Mouse (Mus musculus) left cerebral cortex, postnatal 4 days (tissue): Measurements from ENCODE around the gene Slc2a2. TPM values are rescaled to one million over a fixed set of nuclear protein-coding genes. Genes with fewer than 3 reads are reported as not detected.
"Not testable (repeated sequence)": the region's sequence is repeated elsewhere in the genome, so short reads cannot be mapped to it uniquely, and the experiment has no call there.

ENCODE experiments used
- DNase-seq: peaks from one replicate; pipeline ENCODE4 v3.0.0-alpha.2; 2022
- intact Hi-C: fragments of 180-260 bp; cut with DNase I; formaldehyde crosslinking; loops from one replicate; pipeline ENCODE4 v1.15.1; 2025
- total RNA-seq, 2 experiments: library from RNA; stranded (reverse); gene quantifications; 2 replicates each; pipeline ENCODE4 v1.2.3; 2021

Slc2a2 gene
- total RNA-seq, 2 experiments from 2014 or later = not detected

DNA sequence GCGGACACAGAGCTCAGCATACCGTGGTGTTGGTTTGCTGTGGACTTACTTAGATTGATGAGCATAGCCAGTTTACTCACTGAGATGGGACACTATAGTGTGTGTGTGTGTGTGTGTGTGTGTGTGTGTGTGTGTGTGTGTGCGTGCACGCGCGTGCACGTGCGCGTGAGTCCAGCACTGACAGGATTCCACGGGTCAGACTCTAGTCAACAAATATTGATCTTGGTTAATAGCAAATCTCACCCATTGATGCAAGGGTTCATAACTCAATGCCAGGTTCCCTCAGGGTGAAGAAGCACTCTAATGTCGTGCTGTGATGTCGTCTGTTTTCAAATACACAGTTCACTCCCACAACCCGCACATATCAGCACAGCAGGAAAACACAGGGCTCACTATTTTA, 27.5 kb downstream of the Slc2a2 start:
- intact Hi-C loops = no loop called here

DNA sequence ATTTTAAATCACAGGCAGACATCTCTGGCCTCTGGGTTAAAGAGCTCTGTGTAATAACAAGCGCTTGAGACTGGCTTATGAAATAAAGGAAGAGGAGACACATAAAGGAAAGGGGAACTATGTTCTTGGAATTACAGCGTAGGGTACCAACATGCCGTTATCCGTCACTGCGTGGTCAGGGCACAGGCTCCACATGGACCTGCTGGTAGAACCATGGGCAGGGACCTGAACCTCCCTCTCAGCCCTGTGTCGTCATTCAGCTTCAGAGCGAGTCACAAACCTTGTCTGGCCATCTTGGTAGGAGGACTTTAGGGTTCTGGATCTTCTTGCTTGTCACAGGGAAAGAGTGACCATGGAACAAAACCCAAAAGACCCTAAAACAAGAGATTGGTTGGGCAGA, 28.7 kb downstream of the Slc2a2 start:
- no peak for DNase-seq
- intact Hi-C loops = no loop called here

More for the DNA sequence above, 27.5 kb downstream of the Slc2a2 start:
- no peak for DNase-seq

DNA sequence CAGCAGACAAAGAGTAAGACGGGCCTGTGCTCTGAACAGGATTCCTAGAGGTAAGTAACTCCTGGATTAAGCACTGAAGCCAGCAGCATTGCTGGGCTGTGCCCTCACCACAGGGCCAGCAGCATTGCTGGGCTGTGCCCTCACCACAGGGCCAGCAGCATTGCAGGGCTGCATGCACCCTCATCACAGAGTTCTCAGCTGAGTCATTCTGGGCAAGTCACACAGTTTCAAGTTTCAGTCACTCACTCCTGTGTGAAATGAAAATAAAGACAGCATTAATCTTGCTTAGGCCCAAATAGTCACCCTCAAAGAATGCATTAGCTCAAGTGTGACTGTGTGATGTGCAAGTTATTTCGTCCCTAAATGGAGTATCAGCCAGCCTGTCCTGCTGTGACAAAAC, 37.0 kb downstream of the Slc2a2 start:
- intact Hi-C loops = no loop called here
- DNase-seq = no peak

DNA sequence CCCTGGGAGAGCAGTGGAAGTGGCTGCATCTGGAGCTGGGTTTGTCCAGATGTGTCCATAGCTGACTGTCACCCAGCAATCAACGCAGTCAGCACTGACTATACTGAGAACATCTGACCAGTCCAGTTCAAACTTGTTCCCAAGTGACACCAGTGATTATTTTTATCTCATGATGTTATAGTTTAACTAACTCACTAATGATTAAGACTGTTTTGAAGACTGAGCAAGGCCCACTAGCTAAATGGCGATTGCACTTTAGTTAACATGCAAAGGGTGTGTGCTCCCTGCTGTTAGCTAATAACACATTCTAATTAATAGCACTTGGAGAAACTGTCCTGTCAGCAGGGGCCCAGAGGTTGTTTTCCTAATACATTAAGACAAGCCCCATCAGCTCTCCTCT, 39.3 kb downstream of the Slc2a2 start:
- intact Hi-C loops = no loop called here
- no peak for DNase-seq

DNA sequence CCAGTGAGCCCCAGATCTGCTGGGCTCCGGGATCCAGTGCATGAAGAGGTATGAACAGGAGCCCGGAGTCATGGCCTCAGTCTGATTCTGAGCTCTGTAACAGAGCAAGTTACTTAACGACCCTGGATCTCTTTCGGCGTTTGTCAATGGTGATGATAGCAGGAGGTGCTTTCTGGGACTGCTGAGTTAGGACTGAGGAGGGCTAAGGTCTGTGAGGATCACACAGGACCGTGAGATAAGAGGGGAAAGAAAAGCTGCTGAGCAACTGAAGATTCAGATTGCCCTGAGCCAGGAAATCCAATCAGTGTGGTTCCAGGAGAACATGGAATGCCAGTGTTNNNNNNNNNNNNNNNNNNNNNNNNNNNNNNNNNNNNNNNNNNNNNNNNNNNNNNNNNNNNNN, 42.6 kb downstream of the Slc2a2 start:
- intact Hi-C loops = loop anchor here (10.0 kb wide), 1 partner anchor 756 kb away; no protein-coding TSS in a partner anchor
- no peak for DNase-seq

DNA sequence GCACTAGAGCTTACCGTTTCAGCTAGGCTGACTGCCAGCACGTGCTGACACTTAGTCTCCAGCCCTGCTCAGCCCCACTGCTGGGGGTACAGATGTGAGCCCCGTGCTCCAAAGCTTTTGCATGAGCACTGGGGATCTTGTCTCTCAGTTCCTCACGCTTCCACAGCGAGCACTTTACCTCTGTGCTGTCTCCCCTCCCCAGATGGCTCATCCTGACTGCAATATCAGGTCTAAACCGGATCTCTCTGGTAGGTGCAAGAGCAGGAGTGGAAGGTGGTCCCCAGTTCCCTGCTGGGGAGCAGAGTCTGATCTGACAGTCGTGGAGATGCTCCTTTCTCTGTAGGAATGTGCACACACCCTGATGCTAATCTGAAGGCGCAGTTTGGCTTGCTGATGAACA, 45.5 kb downstream of the Slc2a2 start:
- DNase-seq = no peak
- intact Hi-C loops = loop anchor here (10.0 kb wide), 1 partner anchor 758 kb away; no protein-coding TSS in a partner anchor

DNA sequence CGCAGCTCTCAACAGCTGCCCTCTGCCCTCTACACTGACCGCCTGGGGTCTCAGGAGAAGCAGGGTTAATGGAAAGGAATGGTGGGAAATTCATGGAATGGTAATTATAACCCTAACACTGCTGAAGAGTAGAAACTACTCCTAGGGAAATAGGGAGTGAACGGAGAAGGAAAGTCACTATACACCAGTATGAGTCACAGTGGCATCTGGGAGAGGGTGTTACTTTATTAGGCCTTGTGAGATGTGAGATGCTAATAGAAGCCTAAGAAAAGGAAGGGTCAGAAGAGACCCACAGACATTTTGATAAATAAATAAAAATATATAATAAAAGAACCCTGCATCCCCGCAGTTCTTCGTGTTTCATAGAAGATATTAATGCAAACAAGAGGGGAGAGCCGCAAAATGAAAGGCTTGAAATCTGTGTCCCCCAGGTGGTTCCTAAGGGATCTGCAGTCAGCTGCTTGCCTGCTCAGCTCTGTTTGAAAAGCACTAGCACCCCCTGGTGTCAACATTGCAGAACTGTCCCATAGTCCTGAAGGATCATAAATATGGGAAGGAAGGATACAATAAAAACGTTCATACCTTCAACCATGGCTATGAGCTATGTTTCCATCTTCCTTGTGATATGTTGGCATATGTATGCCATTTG, 48.3 kb downstream of the Slc2a2 start:
- peak; percentile 78 for DNase-seq
- intact Hi-C loops = loop anchor here (2.0 to 10.0 kb wide), 2 partner anchors 581 to 761 kb away; no protein-coding TSS in a partner anchor

DNA sequence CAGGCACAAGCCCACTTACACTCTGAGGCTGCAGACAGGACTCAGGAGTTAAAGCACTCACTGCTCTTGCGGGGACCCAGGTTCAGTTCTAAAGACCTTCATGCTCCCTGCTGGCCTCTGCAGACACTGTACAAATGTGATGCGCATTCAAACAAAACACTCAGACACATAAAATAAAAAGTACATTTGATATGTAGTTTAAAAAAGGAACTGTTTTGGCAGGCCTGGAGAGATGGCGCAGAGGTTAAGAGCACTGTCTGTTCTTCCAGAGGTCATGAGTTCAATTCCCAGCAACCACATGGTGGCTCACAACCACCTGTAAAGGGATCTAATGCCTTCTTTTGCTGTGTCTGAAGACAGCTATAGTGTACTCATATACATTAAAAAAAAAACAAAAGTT, 50.4 kb downstream of the Slc2a2 start:
- intact Hi-C loops = loop anchor here (10.0 kb wide), 1 partner anchor 763 kb away; no protein-coding TSS in a partner anchor
- DNase-seq = no peak

DNA sequence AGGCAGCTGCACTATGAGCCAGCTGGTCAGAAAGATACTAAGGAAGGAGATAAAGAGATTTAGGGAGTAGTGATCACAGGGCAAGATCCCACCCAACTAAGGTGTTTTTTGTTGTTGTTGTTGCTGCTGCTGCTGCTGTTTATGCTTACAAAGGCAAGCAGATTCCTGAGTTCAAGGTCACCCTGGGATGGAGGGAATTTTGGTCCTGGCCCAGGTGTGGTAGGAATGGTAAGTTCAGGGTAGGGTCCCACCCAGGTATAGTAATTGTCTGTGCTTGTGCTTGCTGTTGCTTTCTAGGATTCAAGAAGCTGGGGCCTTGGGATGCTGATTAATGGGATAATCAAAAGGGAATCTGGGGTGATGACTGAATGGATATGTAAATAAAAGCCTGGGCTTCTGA, 51.3 kb downstream of the Slc2a2 start:
- no peak for DNase-seq
- intact Hi-C loops = loop anchor here (10.0 kb wide), 1 partner anchor 764 kb away; no protein-coding TSS in a partner anchor

DNA sequence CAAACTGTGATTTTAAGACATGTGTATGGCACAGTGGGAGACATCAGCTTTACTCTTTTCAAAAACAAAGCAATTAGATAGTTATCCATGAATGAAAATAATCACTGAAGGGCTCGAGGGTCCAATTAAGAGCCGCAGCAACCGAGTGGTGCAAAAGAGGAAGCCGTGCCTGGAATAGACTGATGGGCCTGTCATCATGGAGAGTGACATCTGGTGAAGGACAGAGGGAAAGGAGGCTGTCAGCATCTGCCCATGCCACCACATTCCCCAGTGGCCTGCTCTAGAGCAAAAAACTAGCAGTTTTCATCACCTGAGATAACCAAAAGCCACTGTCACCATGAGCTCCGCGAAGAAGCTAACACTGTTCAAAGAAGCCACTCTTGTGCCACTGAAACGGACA, 57.8 kb downstream of the Slc2a2 start:
- no peak for DNase-seq
- intact Hi-C loops = no loop called here

DNA sequence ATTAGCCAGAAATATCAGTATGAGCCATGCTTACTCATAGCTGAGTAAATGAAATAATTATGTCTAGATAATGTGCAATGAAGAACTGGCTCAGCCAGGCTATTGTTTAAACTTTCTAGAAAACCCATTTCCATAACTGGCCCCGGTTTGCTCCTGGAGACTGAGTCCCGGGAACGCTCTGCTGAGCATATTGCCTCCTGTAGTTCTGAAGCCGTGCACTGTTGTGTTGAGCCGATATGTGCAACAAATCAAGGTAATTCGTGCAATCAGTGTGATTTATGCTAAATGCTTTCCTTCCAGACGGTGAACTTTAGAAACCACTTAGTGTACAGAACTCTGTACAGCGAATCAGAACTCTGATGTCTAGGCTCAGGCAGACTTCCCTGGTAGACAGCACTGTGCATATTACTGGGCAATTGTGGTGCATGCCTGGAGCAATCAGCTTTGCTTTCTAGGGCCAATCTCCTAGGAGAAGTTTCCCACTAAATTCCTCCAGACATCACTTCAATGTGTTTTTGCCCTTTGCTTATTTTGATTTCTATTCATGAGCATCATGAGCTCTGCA, 63.6 kb downstream of the Slc2a2 start:
- intact Hi-C loops = no loop called here
- no peak for DNase-seq

DNA sequence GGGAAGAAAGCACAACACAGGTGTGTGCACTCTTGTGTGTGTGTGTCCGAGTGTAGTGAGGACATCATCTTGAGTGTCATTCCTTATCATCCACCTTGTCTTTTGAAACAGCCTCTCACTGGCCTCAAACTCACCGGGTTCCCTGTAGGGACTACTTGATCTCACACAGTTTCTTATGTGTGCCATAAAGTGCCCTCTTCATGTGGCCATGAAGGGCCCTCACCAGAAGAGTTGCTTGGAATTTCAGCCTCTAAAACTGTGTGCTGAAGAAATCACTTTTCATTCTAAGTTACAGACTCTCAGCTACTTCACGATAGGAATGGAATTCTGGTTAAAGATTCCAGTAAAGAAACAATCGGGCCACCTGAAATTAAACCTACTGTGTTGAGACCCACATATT, 69.2 kb downstream of the Slc2a2 start:
- intact Hi-C loops = no loop called here
- DNase-seq = no peak

DNA sequence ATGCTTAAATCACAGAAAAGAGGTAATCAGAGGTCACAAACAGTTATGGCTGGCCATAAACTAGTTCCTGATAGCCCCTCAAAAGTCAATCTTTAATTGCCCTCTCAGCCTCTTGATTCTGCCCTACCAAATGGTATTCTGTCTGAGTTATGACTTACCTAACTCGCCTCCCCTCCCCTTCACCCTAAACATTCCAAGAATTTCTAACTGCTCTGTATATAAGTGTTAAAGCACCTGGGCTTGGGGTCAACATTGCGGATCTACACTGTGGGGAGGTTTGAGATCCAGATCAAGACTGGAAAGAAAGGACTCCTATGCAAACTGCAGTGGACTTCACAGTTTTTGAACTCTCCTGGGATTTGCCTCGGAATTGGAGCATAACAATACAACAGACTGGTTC, 70.5 kb downstream of the Slc2a2 start:
- no peak for DNase-seq
- intact Hi-C loops = no loop called here

DNA sequence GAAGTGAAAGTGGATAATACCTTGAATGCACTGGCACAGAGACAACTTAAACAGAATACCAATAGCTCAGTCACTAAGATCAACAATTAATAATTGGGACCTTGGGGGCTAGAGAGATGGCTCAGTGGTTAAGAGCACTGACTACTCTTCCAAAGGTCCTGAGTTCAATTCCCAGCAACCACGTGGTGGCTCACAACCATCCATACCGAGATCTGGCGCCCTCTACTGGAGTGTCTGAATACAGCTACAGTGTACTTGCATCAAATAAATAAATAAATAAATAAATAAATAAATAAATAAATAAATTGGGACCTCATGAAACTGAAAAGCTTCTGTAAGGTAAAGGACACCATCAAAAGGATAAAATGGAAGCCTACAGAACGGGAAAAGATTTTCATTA, 75.2 kb downstream of the Slc2a2 start:
- intact Hi-C loops, DNase-seq: not testable (repeated sequence)

DNA sequence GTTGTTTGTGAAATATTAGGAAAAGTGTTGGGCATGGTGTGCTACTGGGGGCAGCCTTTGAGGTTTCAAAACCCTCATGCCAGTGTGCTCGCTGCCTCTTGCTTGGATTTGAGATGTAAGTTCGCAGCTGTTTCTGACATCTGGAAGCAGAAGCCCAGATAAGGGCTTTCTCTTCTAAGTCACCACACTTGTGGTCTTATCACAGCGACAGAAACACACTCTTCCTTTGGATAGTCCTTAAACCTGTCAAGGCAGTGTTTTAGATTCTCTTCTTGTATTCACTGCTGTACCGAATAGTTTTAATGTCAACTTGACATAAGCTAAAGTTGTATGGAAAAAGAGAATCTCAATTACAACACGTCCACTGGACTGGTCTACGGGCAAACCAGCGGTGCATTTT, 77.7 kb downstream of the Slc2a2 start:
- DNase-seq = no peak

DNA sequence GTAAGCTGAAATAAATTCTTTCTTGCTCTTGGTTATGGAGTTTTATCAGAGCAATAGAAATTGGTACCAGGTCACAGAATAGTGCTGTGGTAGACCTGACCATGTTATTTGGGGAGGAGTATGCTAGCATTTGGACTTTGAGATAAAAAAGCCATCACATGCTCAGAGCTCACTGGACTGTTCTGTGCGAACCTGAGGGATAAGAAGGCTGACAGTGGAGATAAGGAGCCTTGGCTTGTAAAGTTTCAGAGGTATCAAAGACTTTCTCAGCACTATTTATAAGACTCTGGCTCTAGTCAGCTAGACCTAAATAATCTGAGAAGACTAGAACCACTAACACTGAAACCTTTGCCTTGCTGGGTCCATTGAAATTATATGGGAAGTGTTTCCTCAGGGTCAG, 78.3 kb downstream of the Slc2a2 start:
- intact Hi-C loops = no loop called here
- no peak for DNase-seq

More for the DNA sequence above, 77.7 kb downstream of the Slc2a2 start:
- intact Hi-C loops = no loop called here

DNA sequence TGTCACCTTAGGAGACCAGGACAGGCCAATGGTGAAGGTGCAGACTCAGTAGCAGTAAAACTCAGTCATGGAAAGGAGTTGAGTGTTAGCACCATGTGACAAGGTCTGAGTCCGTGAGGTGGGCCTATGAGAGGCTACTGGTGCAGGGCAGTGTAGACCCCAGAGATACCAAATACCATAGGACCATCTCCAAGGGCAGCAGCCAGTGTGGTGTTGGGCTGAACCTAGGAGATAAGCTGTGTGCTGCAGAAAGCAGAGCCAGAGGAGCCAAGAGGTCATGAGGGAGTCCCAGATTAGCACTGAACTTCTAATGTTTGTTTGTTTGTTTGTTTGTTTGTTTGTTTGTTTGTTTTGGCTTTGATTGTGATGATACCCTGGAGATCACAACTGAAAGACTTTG, 78.8 kb downstream of the Slc2a2 start:
- intact Hi-C loops = no loop called here
- no peak for DNase-seq

DNA sequence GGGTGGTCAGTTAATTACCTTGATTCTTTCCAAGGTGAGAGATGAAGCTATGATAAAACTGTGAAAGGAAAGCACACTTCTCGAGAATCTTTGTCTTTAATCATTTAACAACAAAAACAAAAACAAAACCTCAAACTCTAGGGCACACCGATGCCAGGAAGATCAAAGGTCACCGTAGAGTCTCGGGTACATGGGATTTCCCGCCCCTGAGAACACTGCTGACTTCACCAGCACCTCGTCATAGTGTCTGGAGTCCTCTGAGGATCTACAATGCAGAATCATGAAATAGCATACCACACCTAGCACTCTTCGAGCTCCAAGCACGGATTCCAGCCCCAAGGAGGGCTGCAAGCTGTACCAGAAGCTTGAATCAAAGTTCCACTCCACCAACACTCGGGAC, 82.8 kb downstream of the Slc2a2 start:
- intact Hi-C loops = no loop called here

More for the DNA sequence above, 82.8 kb downstream of the Slc2a2 start:
- no peak for DNase-seq
